Mouse (Mus musculus) C2C12 (cell line): ENCODE measurements around the gene Ccnc. TPM values are rescaled to one million over a fixed set of nuclear protein-coding genes. Genes with fewer than 3 reads are reported as not detected.

ENCODE experiments used
- H3K27me3 ChIP-seq: one replicate; pipeline ENCODE4 v1.6.1; 2011; ENCODE audit not compliant: control insufficient read depth, insufficient read depth, insufficient read length
- H3K36me3 ChIP-seq: one replicate; pipeline ENCODE4 v1.6.1; 2011; ENCODE audit not compliant: control insufficient read depth, insufficient read depth
- H3K4me3 ChIP-seq: one replicate; pipeline ENCODE4 v1.5.1; 2011; ENCODE audit warnings: mild to moderate bottlenecking, control low read depth; ENCODE audit not compliant: poor library complexity, insufficient read depth, severe bottlenecking
- H3K79me2 ChIP-seq: one replicate; pipeline ENCODE4 v1.6.1; 2011; ENCODE audit not compliant: control insufficient read depth, insufficient read depth
- H3K79me3 ChIP-seq: one replicate; pipeline ENCODE4 v1.6.1; 2011; ENCODE audit warnings: low read depth, control low read depth
- H3ac ChIP-seq: one replicate; pipeline ENCODE3; 2011; ENCODE audit warnings: low read depth; ENCODE audit not compliant: control insufficient read depth, insufficient read length
- CEBPB ChIP-seq: IDR thresholded peaks from one replicate; pipeline ENCODE4 v1.6.1; 2011; ENCODE audit warnings: low read depth, mild to moderate bottlenecking, control low read depth, moderate library complexity
- CTCF ChIP-seq: IDR thresholded peaks from one replicate; pipeline ENCODE4 v1.5.1; 2011; ENCODE audit not compliant: control insufficient read depth, insufficient read depth, insufficient read length
- FOSL1 ChIP-seq: IDR thresholded peaks from one replicate; pipeline ENCODE4 v1.8.0; 2011; ENCODE audit warnings: mild to moderate bottlenecking, low read length; ENCODE audit not compliant: poor library complexity, insufficient read depth, severe bottlenecking
- MAX ChIP-seq: IDR thresholded peaks from one replicate; pipeline ENCODE4 v1.6.1; 2011; ENCODE audit warnings: mild to moderate bottlenecking, control low read depth
- MYOD1 ChIP-seq: IDR thresholded peaks from one replicate; pipeline ENCODE4 v1.6.1; 2011; ENCODE audit warnings: low read depth; ENCODE audit not compliant: control insufficient read depth, insufficient read length
- MYOG ChIP-seq: IDR thresholded peaks from one replicate; pipeline ENCODE4 v1.6.1; 2011; ENCODE audit not compliant: control insufficient read depth, insufficient read length; ENCODE audit errors: extremely low read depth
- USF1 ChIP-seq: IDR thresholded peaks from one replicate; pipeline ENCODE4 v1.6.1; 2011; ENCODE audit warnings: low read depth, mild to moderate bottlenecking, control low read depth, moderate library complexity
- polyA plus RNA-seq: library from polyadenylated mRNA; unstranded; fragments of >200 nt; fragmentation: generic; extraction: Trizol; gene quantifications from one replicate; pipeline ENCODE4 v1.2.1, GENCODE M21; 2012; ENCODE audit warnings: missing spikeins

Ccnc gene
- polyA plus RNA-seq, 1 experiment = 7.4 TPM

- Histone ChIP-seq H3K27me3 (peaks cover 50% of the 10 kb centered on the region), H3ac (no peak overlapping the region), H3K4me3 (no peak overlapping the region), H3K79me3 (no peaks in the 10 kb centered on the region), H3K79me2 (no peaks in the 10 kb centered on the region), H3K36me3 (no peaks in the 10 kb centered on the region)
- no peak for TF ChIP-seq CEBPB
- no peak for TF ChIP-seq MYOD1
- TF ChIP-seq MAX = no peak
- TF ChIP-seq FOSL1 = no peak
- no peak for TF ChIP-seq CTCF
- no peak for TF ChIP-seq USF1
Measured at GRCm38 (mm10) chr4:21680971-21681370, 46.5 kb upstream of the Ccnc start.

GRCm38 (mm10) chr4:21682421-21683150 lies 44.9 kb upstream of the Ccnc start:
- TF ChIP-seq MAX = no peak
- no peak for TF ChIP-seq FOSL1
- no peak for TF ChIP-seq CEBPB
- TF ChIP-seq MYOD1 = no peak
- no peak for TF ChIP-seq USF1
- no peak for TF ChIP-seq CTCF
- no peak for TF ChIP-seq MYOG
- H3K79me2 ChIP-seq = no peaks in the 10 kb centered on the region
- peaks cover 64% of the 10 kb centered on the region for H3K27me3 ChIP-seq
- H3K79me3 ChIP-seq = no peaks in the 10 kb centered on the region
- H3ac ChIP-seq = no peak overlapping the region
- no peak overlapping the region for H3K4me3 ChIP-seq
- H3K36me3 ChIP-seq = no peaks in the 10 kb centered on the region

GRCm38 (mm10) chr4:21684341-21684970 lies 43.0 kb upstream of the Ccnc start:
- Histone ChIP-seq H3K79me3 (no peaks in the 10 kb centered on the region), H3K79me2 (no peaks in the 10 kb centered on the region), H3K36me3 (no peaks in the 10 kb centered on the region), H3K4me3 (no peak overlapping the region), H3ac (no peak overlapping the region), H3K27me3 (peaks cover 63% of the 10 kb centered on the region)
- TF ChIP-seq USF1 (no peak), MYOD1 (no peak), MAX (no peak), MYOG (no peak), CTCF (no peak), FOSL1 (no peak), CEBPB (no peak)

GRCm38 (mm10) chr4:21685595-21686091 lies 41.9 kb upstream of the Ccnc start, which contains the start of gene Prdm13:
TSS of gene Prdm13 (minus strand) at chr4:21685963.
- Histone ChIP-seq H3K79me2 (no peaks in the 10 kb centered on the region), H3K4me3 (no peak within 1 kb of the TSS)

GRCm38 (mm10) chr4:21686416-21686815 lies 41.1 kb upstream of the Ccnc start:
- TF ChIP-seq CEBPB (no peak), MAX (no peak), USF1 (no peak), CTCF (no peak), MYOG (no peak), FOSL1 (no peak), MYOD1 (no peak)
- Histone ChIP-seq H3K36me3 (no peaks in the 10 kb centered on the region), H3K27me3 (peaks cover 67% of the 10 kb centered on the region), H3K4me3 (no peak overlapping the region), H3K79me2 (no peaks in the 10 kb centered on the region), H3ac (no peak overlapping the region), H3K79me3 (no peaks in the 10 kb centered on the region)

More at GRCm38 (mm10) chr4:21685595-21686091, 41.9 kb upstream of the Ccnc start, which contains the start of gene Prdm13:
- H3K27me3 ChIP-seq = peaks cover 63% of the 10 kb centered on the region
- H3K36me3 ChIP-seq = no peaks in the 10 kb centered on the region
- H3ac ChIP-seq = no peak within 1 kb of the TSS
- H3K79me3 ChIP-seq = no peaks in the 10 kb centered on the region
- TF ChIP-seq USF1 (no peak), MAX (no peak), CTCF (no peak), MYOG (no peak), MYOD1 (no peak), CEBPB (no peak), FOSL1 (no peak)
